Mouse (Mus musculus) midbrain, embryonic 14.5 days (tissue): Measurements from ENCODE around the gene Myt1l. TPM values are rescaled to one million over a fixed set of nuclear protein-coding genes. Genes with fewer than 3 reads are reported as not detected.

Source experiments
- ATAC-seq: fragments of 200-750 bp; cut with Nextera tagmentation; 2 replicates; pipeline ENCODE4 v1.8.0; 2017; ENCODE audit warnings: moderate number of reproducible peaks, moderate library complexity; ENCODE audit not compliant: low FRiP score, low TSS enrichment
- DNase-seq: peaks from one replicate; pipeline ENCODE4 v3.0.0-alpha.2; 2015
- H3K27ac ChIP-seq: fragments of 300-500 bp; sonication (generic); replicated peaks from 2 replicates; pipeline ENCODE4 v1.5.1; 2014; ENCODE audit warnings: mild to moderate bottlenecking, low read depth, low read length, moderate library complexity
- H3K27me3 ChIP-seq: fragments of 300-500 bp; sonication (generic); 2 replicates; pipeline ENCODE4 v1.6.1; 2014; ENCODE audit warnings: low read length, control low read depth, mixed read lengths; ENCODE audit not compliant: control insufficient read depth, insufficient read depth
- H3K36me3 ChIP-seq: fragments of 300-500 bp; sonication (generic); 2 replicates; pipeline ENCODE4 v1.6.1; 2014; ENCODE audit warnings: low read length, control low read depth; ENCODE audit not compliant: control insufficient read depth, insufficient read depth
- H3K4me1 ChIP-seq: fragments of 300-500 bp; sonication (generic); 2 replicates; pipeline ENCODE4 v1.6.1; 2014; ENCODE audit warnings: mild to moderate bottlenecking, antibody characterized with exemption, low read length, control low read depth; ENCODE audit not compliant: control insufficient read depth, insufficient read depth
- H3K4me2 ChIP-seq: fragments of 300-500 bp; sonication (generic); 2 replicates; pipeline ENCODE4 v1.6.1; 2014; ENCODE audit warnings: mild to moderate bottlenecking, low read length, moderate library complexity
- H3K4me3 ChIP-seq: fragments of 300-500 bp; sonication (generic); replicated peaks from 2 replicates; pipeline ENCODE4 v1.5.1; 2014; ENCODE audit warnings: low read depth, low read length
- H3K9ac ChIP-seq: fragments of 300-500 bp; sonication (generic); replicated peaks from 2 replicates; pipeline ENCODE4 v1.6.1; 2014; ENCODE audit warnings: mild to moderate bottlenecking, low read length, moderate library complexity
- H3K9me3 ChIP-seq: fragments of 300-500 bp; sonication (generic); 2 replicates; pipeline ENCODE4 v1.6.1; 2016; ENCODE audit warnings: low read length, control low read depth, mixed read lengths; ENCODE audit not compliant: control insufficient read depth
- WGBS: fragments of 180-500 bp; shearing (Covaris S2); extraction: QIAGEN DNeasy Blood & Tissue Kit; methylation state at CpG from one replicate; pipeline ENCODE4 v1.1.7; 2014; 5-methylcytosine and 5-hydroxymethylcytosine counted together
- polyA plus RNA-seq: library from polyadenylated mRNA; unstranded; fragments of >200 nt; fragmentation: Nextera tagmentation; extraction: Ambion mirVana; gene quantifications from 2 replicates; pipeline ENCODE4 v1.2.1, GENCODE M21; 2014

The Myt1l gene
- polyA plus RNA-seq, 1 experiment from 2014 or later, result 250 TPM

GRCm38 (mm10) chr12:29937308-29937707 is 409.1 kb downstream of the Myt1l start, which contains the start of gene Pxdn:
Gene Pxdn (plus strand): TSS chr12:29937608.
- H3K36me3 ChIP-seq, result no peaks in the 10 kb centered on the region
- DNase-seq, result no peak
- H3K9me3 ChIP-seq, result no peaks in the 10 kb centered on the region
- peak within 1 kb of the TSS; percentile 86 for H3K4me2 ChIP-seq
- H3K4me1 ChIP-seq, result peaks cover 36% of the 10 kb centered on the region
- H3K27ac ChIP-seq, result peak within 1 kb of the TSS; percentile 87
- no peaks in the 10 kb centered on the region for H3K27me3 ChIP-seq
- peak within 1 kb of the TSS; percentile 94 for H3K9ac ChIP-seq
- peak within 1 kb of the TSS; percentile 82 for H3K4me3 ChIP-seq
- WGBS, result 27% methylated on average over 8 of the region's 8 CpGs
- no peak for ATAC-seq

DNA sequence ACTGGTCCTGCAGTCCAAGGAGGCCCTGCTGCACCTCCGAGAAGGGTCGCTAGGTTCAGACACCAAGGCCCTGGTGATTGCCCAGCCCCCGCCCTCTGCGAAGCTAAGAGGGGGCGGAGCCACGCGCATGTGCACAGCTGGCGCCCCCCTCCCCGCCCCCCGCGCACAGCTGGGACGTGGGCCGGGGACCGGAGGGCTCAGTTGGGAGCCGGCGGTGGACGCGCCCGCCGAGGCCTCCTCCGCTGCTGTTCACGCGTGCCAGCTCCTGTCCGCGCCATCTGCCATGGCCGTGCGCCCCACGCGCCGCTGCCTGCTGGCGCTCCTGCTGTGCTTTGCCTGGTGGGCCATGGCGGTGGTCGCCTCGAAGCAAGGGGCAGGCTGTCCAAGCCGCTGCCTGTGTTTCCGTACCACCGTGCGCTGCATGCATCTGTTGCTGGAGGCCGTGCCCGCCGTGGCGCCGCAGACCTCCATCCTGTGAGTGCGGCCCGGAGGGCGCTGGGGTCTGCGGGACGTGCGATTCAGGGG is 409.7 kb downstream of the Myt1l start:
- WGBS, result under 1% methylated on average over 49 of the region's 49 CpGs
- Histone ChIP-seq H3K9ac (peak overlapping the region; percentile 94), H3K36me3 (no peaks in the 10 kb centered on the region), H3K4me2 (peak overlapping the region; percentile 86), H3K4me3 (peak overlapping the region; percentile 82), H3K4me1 (peaks cover 36% of the 10 kb centered on the region), H3K27me3 (no peaks in the 10 kb centered on the region), H3K27ac (peak overlapping the region; percentile 87), H3K9me3 (no peaks in the 10 kb centered on the region)
- ATAC-seq (peak; percentile 89), DNase-seq (peak; percentile 91)

DNA sequence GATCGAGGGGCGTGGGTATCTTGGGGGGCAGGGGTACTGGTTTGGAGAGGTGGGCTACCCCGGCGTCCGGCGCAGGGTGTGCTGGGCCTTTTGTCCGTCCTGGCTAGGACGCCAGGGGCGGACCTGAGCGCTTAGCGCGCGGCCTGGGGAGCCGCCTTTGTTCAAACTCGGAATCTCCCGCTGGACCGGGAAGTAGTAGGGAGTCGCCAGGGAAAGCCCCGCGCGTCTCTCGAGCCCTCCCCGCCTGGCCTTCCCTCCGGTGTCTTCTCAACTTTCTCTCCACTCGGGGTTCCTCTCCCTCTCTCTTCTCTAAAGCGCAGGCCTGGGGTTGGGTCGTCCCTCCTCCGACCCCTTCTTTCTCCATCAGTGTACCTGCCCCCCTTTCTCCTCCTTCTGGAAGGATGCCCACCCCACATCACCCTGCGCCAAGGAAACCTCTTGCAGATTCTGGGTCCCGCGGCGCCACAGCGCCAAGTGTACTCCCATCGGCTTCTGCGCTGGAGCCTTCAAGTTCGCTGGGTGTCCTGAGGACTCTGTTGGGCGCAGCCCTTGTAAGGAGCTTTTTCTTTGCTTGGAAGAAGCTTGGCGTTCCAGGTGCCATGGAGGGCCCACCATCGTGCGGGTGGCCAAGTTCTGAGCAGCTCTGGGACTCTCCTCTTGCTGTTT is 410.3 kb downstream of the Myt1l start:
- WGBS, result under 1% methylated on average over 40 of the region's 40 CpGs
- H3K4me1 ChIP-seq, result peaks cover 36% of the 10 kb centered on the region
- ATAC-seq, result peak; percentile 75
- peak overlapping the region; percentile 94 for H3K9ac ChIP-seq
- DNase-seq, result peak; percentile 78
- H3K27ac ChIP-seq, result peak overlapping the region; percentile 87
- H3K4me2 ChIP-seq, result peak overlapping the region; percentile 86
- H3K9me3 ChIP-seq, result no peaks in the 10 kb centered on the region
- H3K36me3 ChIP-seq, result no peaks in the 10 kb centered on the region
- peak overlapping the region; percentile 82 for H3K4me3 ChIP-seq
- H3K27me3 ChIP-seq, result no peaks in the 10 kb centered on the region

GRCm38 (mm10) chr12:29939261-29939671 is 411.1 kb downstream of the Myt1l start:
- H3K4me2 ChIP-seq, result peak overlapping the region; percentile 86
- H3K9ac ChIP-seq, result peak overlapping the region; percentile 94
- peak overlapping the region; percentile 82 for H3K4me3 ChIP-seq
- no peaks in the 10 kb centered on the region for H3K36me3 ChIP-seq
- peaks cover 36% of the 10 kb centered on the region for H3K4me1 ChIP-seq
- H3K9me3 ChIP-seq, result no peaks in the 10 kb centered on the region
- WGBS, result 10% methylated on average over 8 of the region's 8 CpGs
- ATAC-seq (no peak), DNase-seq (no peak)
- no peaks in the 10 kb centered on the region for H3K27me3 ChIP-seq
- H3K27ac ChIP-seq, result 0 out of 2 replicates have a peak overlapping the region, but pooled peaks have one; percentile 87

- Histone ChIP-seq H3K4me3 (no peak overlapping the region), H3K9me3 (no peaks in the 10 kb centered on the region), H3K4me1 (peaks cover 31% of the 10 kb centered on the region), H3K27me3 (no peaks in the 10 kb centered on the region), H3K36me3 (no peaks in the 10 kb centered on the region), H3K9ac (no peak overlapping the region), H3K4me2 (no peak overlapping the region), H3K27ac (no peak overlapping the region)
- DNase-seq (no peak), ATAC-seq (no peak)
- 93% methylated on average over 2 of the region's 2 CpGs for WGBS
Observed at GRCm38 (mm10) chr12:29942435-29942834, 414.3 kb downstream of the Myt1l start.

- no peak for ATAC-seq
- no peak overlapping the region for H3K4me2 ChIP-seq
- 93% methylated on average over 3 of the region's 3 CpGs for WGBS
Observed at GRCm38 (mm10) chr12:29944650-29945049, 416.5 kb downstream of the Myt1l start.

GRCm38 (mm10) chr12:29945182-29945743 is 417.1 kb downstream of the Myt1l start:
- H3K36me3 ChIP-seq, result no peaks in the 10 kb centered on the region; the same call in 1 of the 2 replicates
- H3K27ac ChIP-seq, result no peak overlapping the region
- peaks cover 12% of the 10 kb centered on the region for H3K4me1 ChIP-seq
- no peaks in the 10 kb centered on the region for H3K27me3 ChIP-seq
- ATAC-seq, result no peak
- no peak overlapping the region for H3K4me2 ChIP-seq
- WGBS, result 93% methylated on average over 6 of the region's 6 CpGs
- no peak overlapping the region for H3K9ac ChIP-seq
- DNase-seq, result no peak
- H3K9me3 ChIP-seq, result no peaks in the 10 kb centered on the region
- H3K4me3 ChIP-seq, result no peak overlapping the region

More at GRCm38 (mm10) chr12:29944650-29945049, 416.5 kb downstream of the Myt1l start:
- Histone ChIP-seq H3K27ac (no peak overlapping the region), H3K9me3 (no peaks in the 10 kb centered on the region), H3K4me1 (peaks cover 18% of the 10 kb centered on the region), H3K9ac (no peak overlapping the region), H3K36me3 (no peaks in the 10 kb centered on the region; the same call in 1 of the 2 replicates), H3K27me3 (no peaks in the 10 kb centered on the region), H3K4me3 (no peak overlapping the region)
- DNase-seq, result no peak

DNA sequence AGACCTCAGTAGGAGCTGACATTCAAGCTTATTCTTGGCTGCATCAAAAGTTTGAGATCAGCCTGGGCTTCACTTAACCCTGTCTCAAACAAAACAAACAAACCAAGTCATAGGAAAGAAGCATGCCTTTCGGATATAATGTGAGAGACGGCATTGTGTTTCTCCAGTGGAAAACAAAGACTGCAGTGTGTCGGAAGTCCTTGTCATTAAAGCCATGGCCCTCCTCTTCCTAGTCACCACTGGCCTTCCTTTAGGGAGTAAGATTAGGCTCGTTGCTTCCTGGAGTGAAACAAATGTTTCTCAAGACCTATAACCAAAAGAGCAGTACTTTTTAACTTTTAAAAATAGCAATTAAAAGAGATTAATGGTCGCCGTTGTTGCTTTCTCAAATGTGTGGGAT is 422.9 kb downstream of the Myt1l start:
- DNase-seq (no peak), ATAC-seq (no peak)
- WGBS, result 58% methylated on average over 6 of the region's 6 CpGs
- no peak overlapping the region for H3K4me2 ChIP-seq
- H3K27me3 ChIP-seq, result no peaks in the 10 kb centered on the region
- H3K36me3 ChIP-seq, result no peaks in the 10 kb centered on the region; the same call in 1 of the 2 replicates
- no peak overlapping the region for H3K9ac ChIP-seq
- H3K4me3 ChIP-seq, result no peak overlapping the region
- H3K9me3 ChIP-seq, result no peaks in the 10 kb centered on the region
- H3K4me1 ChIP-seq, result peaks cover 17% of the 10 kb centered on the region
- no peak overlapping the region for H3K27ac ChIP-seq
